Mouse (Mus musculus): Measurements from ENCODE around the gene Gm17361. TPM values are rescaled to one million over a fixed set of nuclear protein-coding genes. Genes with fewer than 3 reads are reported as not detected.
"Not testable (repeated sequence)": the region's sequence is repeated elsewhere in the genome, so short reads cannot be mapped to it uniquely, and the experiment has no call there.

The Gm17361 gene
- polyA plus RNA-seq (2015; fragmentation: Nextera tagmentation; extraction: Ambion mirVana), result not detected in 2 replicates

- WGBS, result no CpG with 5 or more reads among the region's 4 CpGs
- ATAC-seq; H3K36me3 ChIP-seq; H3K4me2 ChIP-seq (replicated peaks); H3K4me1 ChIP-seq (replicated peaks); H3K9ac ChIP-seq; H3K4me3 ChIP-seq (replicated peaks); H3K27me3 ChIP-seq (replicated peaks); H3K27ac ChIP-seq; H3K9me3 ChIP-seq: not testable (repeated sequence)
Measured at GRCm38 (mm10) chrX:125003863-125004262, at the start of gene Gm17361. Gm17361 (plus strand) TSS chrX:125004163.
